Mouse (Mus musculus) stomach, postnatal 0 days (tissue): Measurements from ENCODE around the gene Lrrc61. TPM values are rescaled to one million over a fixed set of nuclear protein-coding genes. Genes with fewer than 3 reads are reported as not detected.
A peak's percentile ranks its signal among the peaks of the same experiment; 100 is the strongest.

Source experiments
- ATAC-seq: fragments of 200-750 bp; cut with Nextera tagmentation; 2 replicates; pipeline ENCODE4 v1.8.0; 2017; ENCODE audit not compliant: low FRiP score, low TSS enrichment
- DNase-seq: peaks from one replicate; pipeline ENCODE4 v3.0.0-alpha.2; 2016; ENCODE audit warnings: low spot score
- H3K27ac ChIP-seq: fragments of 300-500 bp; sonication (generic); replicated peaks from 2 replicates; pipeline ENCODE4 v1.5.1; 2014; ENCODE audit warnings: mild to moderate bottlenecking, control low read depth
- H3K27me3 ChIP-seq: fragments of 300-500 bp; sonication (generic); 2 replicates; pipeline ENCODE4 v1.6.1; 2014; ENCODE audit warnings: low read length; ENCODE audit not compliant: control insufficient read depth, insufficient read depth
- H3K36me3 ChIP-seq: fragments of 300-500 bp; sonication (generic); 2 replicates; pipeline ENCODE4 v1.6.1; 2014; ENCODE audit warnings: low read length, mixed read lengths; ENCODE audit not compliant: control insufficient read depth, insufficient read depth
- H3K4me1 ChIP-seq: fragments of 300-500 bp; sonication (generic); replicated peaks from 2 replicates; pipeline ENCODE4 v1.6.1; 2014; ENCODE audit warnings: antibody characterized with exemption; ENCODE audit not compliant: control insufficient read depth, insufficient read depth
- H3K4me2 ChIP-seq: fragments of 300-500 bp; sonication (generic); replicated peaks from 2 replicates; pipeline ENCODE4 v1.6.1; 2014; ENCODE audit warnings: low read depth, mild to moderate bottlenecking, control low read depth, moderate library complexity
- H3K4me3 ChIP-seq: fragments of 300-500 bp; sonication (generic); 2 replicates; pipeline ENCODE4 v1.5.1; 2014; ENCODE audit warnings: low read depth, low read length, control low read depth
- H3K9ac ChIP-seq: fragments of 300-500 bp; sonication (generic); 2 replicates; pipeline ENCODE4 v1.6.1; 2014; ENCODE audit warnings: mild to moderate bottlenecking, low read length, control low read depth, mixed read lengths
- H3K9me3 ChIP-seq: fragments of 300-500 bp; sonication (generic); 2 replicates; pipeline ENCODE4 v1.6.1; 2016; ENCODE audit warnings: low read length; ENCODE audit not compliant: control insufficient read depth
- CTCF ChIP-seq: IDR thresholded peaks from 2 replicates; pipeline ENCODE4 v1.5.1; 2016; ENCODE audit warnings: antibody characterized with exemption, low read depth, mild to moderate bottlenecking, moderate library complexity
- EP300 ChIP-seq: optimal IDR thresholded peaks from 2 replicates; pipeline ENCODE3; 2016; ENCODE audit warnings: antibody characterized with exemption
- WGBS: fragments of 180-500 bp; shearing (Covaris S2); extraction: QIAGEN DNeasy Blood & Tissue Kit; methylation state at CpG from one replicate; pipeline ENCODE4 v1.1.7; 2014; 5-methylcytosine and 5-hydroxymethylcytosine counted together
- polyA plus RNA-seq: library from polyadenylated mRNA; unstranded; fragments of >200 nt; fragmentation: Nextera tagmentation; extraction: Ambion mirVana; gene quantifications from 2 replicates; pipeline ENCODE4 v1.2.1, GENCODE M21; 2015

Gene Lrrc61
- polyA plus RNA-seq, 1 experiment from 2014 or later = 3.9 TPM

DNA sequence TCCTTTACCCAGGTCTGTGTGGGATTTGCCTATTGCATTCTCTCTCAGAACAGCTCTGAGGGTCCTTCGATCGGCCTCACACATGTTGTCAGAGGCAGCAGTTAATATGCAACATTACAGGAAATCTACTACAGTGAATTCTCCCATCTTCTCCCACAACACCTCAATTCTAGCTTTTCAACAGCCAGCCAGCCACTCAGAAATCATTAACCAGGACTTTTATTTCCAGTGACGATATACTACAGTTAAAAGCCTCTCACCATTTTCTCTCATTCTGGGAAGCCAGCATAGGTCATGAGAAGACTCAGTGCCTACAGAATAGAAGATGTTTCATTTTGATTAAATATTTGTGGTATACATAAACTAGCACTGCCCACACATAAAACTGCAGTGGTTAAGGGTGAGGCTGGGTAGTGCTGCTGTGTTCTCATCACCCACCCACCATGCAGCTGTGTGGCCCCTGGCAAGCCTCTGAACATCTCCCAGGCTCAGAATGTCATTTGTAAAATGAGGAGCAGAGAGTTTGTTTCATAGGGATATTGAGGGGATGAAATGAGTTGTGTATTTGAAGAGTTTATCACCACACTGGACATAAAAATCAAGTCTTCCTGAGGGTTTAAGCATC is 36.7 kb downstream of the Lrrc61 start:
- no peak overlapping the region for H3K27ac ChIP-seq
- WGBS = 85% methylated on average over 3 of the region's 3 CpGs
- H3K4me2 ChIP-seq = no peak overlapping the region
- no peak for ATAC-seq
- no peaks in the 10 kb centered on the region for H3K9me3 ChIP-seq
- no peak overlapping the region for H3K9ac ChIP-seq
- no peak overlapping the region for H3K4me3 ChIP-seq
- peaks cover 11% of the 10 kb centered on the region; the same call in 1 of the 2 replicates for H3K4me1 ChIP-seq
- peaks cover 3% of the 10 kb centered on the region for H3K36me3 ChIP-seq
- DNase-seq = no peak
- no peaks in the 10 kb centered on the region for H3K27me3 ChIP-seq
- TF ChIP-seq CTCF = no peak
- no peak for TF ChIP-seq EP300

DNA sequence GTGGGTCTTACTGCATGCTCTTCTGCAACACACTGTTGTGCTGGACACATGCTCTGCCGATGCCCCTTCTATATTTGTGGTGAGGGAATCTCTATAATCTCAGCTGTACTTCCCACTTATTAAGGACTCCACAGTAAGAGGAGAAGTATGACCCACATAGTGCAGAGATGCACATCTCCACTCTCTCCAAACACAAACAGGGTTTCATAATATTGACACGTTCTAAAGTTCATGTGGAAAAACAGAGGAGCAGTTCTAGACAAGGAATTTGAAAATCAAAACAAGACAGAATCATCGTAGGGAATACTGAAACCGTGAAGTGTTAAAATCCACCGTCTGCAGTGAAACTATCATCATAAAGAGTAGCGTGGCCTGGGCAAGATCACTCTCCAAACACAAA is 37.3 kb downstream of the Lrrc61 start:
- ATAC-seq (no peak), DNase-seq (no peak)
- Histone ChIP-seq H3K27ac (no peak overlapping the region), H3K4me1 (peaks cover 11% of the 10 kb centered on the region; the same call in 1 of the 2 replicates), H3K36me3 (peaks cover 9% of the 10 kb centered on the region), H3K4me3 (no peak overlapping the region), H3K4me2 (no peak overlapping the region), H3K27me3 (no peaks in the 10 kb centered on the region), H3K9me3 (no peaks in the 10 kb centered on the region), H3K9ac (no peak overlapping the region)
- no peak for TF ChIP-seq EP300
- no peak for TF ChIP-seq CTCF
- WGBS = 81% methylated on average over 6 of the region's 6 CpGs

DNA sequence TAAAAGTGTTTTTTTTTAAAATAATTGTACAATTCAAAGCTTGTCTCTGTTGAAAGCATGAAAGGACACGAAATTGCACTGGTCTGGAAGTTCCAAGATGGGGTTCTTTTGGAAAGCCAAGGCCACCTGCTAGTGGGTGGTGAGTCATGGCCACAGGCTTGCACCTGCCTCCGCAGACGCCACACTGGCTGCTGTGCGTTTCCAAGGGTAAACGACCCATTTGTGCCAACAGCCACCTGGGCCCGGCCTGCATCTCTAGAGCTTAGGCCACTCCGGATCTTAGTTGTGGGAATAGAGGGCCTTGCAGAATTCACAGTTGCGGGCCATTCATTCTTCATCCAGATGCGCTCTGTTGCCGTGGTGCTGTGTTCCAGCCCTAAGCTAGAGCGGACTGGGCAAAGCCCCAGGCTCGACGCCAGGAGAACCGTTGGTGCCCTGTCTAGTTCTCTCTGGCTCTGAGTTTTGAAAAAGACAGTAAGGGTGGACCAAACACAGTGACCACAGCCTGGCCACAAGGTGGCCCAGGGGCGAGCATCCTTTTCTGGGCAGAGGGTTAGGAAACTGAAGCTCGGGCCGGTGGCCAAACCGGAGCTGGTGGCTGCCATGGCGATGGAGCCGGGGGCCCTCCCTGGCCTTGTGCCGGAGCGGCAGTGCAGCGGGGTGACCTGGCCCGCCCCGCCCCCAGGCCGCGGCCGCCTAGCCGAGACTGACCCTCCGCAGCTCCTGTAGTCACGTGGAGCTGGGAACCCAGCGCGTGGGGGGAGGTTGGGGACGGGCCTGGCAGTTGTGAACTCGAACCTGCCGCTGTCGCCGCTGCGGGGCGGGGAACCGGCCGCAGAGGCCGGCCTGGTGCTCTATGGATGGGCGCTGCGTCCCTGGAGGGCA is 38.8 kb downstream of the Lrrc61 start, which contains the start of the genes Repin1 and Gm44965:
Gene Repin1, plus strand, starts transcription at position 726 of the 885 bp plus-strand sequence.
Gene Gm44965, plus strand, starts transcription at position 784 of the 885 bp plus-strand sequence.
- peak within 1 kb of the TSS; percentile 91 for H3K27ac ChIP-seq
- ATAC-seq (peak; percentile 91), DNase-seq (peak; percentile 91)

DNA sequence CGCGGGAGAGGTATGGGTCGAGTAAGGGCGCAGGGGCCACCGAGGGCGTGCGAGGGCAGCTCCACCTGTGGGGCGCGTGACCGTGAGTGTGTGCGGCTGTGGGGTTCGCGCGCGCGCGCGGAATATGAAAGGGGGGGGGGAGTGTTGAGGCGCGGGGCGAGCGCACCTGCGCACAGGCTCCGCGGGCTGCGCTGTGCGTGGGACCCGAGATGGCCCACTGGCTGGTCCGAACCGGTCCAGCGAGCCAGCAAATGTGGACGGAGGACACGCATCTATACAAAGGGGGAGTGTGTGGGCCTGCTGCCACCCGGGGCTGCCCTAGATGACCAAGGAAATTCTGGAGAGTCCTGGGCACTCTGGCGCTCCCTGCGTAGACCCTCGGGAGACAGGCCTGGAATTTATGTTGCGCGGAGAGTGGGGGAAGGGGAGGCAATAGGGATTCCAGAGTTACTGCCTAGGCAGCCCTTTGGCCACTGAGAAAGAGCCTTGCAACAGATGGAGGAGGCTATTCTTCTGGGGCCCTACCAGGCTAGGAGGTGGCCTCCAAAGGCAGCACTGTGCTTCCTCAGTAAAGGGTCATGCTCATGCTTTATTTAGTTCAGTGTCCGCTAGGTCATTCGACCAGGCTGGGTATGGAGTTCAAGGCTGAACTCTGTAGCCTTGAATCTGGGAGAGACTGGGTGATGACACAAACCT is 39.6 kb downstream of the Lrrc61 start:
- Histone ChIP-seq H3K27me3 (no peaks in the 10 kb centered on the region), H3K36me3 (peaks cover 19% of the 10 kb centered on the region), H3K4me2 (peak overlapping the region; percentile 86), H3K4me3 (peak overlapping the region; percentile 73), H3K4me1 (peaks cover 8% of the 10 kb centered on the region; the same call in 1 of the 2 replicates), H3K9ac (peak overlapping the region; percentile 92), H3K9me3 (no peaks in the 10 kb centered on the region), H3K27ac (peak overlapping the region; percentile 91)
- peak; percentile 68 for ATAC-seq
- TF ChIP-seq EP300 (no peak), CTCF (no peak)
- no peak for DNase-seq
- WGBS = 2% methylated on average over 41 of the region's 41 CpGs

More for the DNA sequence above, 38.8 kb downstream of the Lrrc61 start, which contains the start of the genes Repin1 and Gm44965:
- no peaks in the 10 kb centered on the region for H3K27me3 ChIP-seq
- H3K4me2 ChIP-seq = peak within 1 kb of the TSS; percentile 86
- TF ChIP-seq CTCF = peak; percentile 64
- TF ChIP-seq EP300 = no peak
- H3K9ac ChIP-seq = peak within 1 kb of the TSS; percentile 92
- no peaks in the 10 kb centered on the region for H3K9me3 ChIP-seq
- H3K4me3 ChIP-seq = peak within 1 kb of the TSS; percentile 73
- H3K36me3 ChIP-seq = peaks cover 19% of the 10 kb centered on the region
- WGBS = 7% methylated on average over 44 of the region's 45 CpGs
- peaks cover 11% of the 10 kb centered on the region; the same call in 1 of the 2 replicates for H3K4me1 ChIP-seq

DNA sequence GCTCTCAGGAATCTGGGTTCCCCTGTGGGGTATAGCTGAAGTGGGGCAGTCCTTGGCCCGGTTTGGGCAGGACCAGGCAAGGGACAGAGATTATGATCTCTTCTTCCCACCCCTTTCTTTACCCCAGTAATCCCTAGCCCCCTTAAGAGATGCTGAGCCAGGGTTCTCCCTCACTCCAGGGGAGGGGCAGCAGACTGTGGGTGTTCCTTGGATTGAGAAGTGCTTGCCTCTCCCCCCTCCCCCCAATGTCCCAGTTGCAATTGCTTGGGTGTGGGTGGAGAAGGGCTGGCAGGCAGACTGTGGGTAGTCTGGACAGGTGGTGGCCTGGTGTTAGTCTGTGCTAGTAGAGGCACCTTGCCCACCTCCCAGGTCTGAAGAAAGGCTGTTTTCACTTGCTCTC is 40.7 kb downstream of the Lrrc61 start:
- peak overlapping the region; percentile 91; the same call in 1 of the 2 replicates for H3K27ac ChIP-seq

More for the DNA sequence above, 40.7 kb downstream of the Lrrc61 start:
- Histone ChIP-seq H3K27me3 (no peaks in the 10 kb centered on the region), H3K9ac (no peak overlapping the region), H3K4me2 (peak overlapping the region; percentile 86), H3K4me3 (no peak overlapping the region), H3K9me3 (no peaks in the 10 kb centered on the region), H3K4me1 (peaks cover 8% of the 10 kb centered on the region; the same call in 1 of the 2 replicates), H3K36me3 (peaks cover 19% of the 10 kb centered on the region)
- 42% methylated on average over 1 of the region's 1 CpGs for WGBS
- DNase-seq (no peak), ATAC-seq (no peak)
- TF ChIP-seq EP300 (no peak), CTCF (no peak)
